Mouse (Mus musculus) CD4-positive, CD25-positive, alpha-beta regulatory T cell, adult 4 months (primary cell): ENCODE data around the gene D430042O09Rik. TPM values are rescaled to one million over a fixed set of nuclear protein-coding genes. Genes with fewer than 3 reads are reported as not detected.

ENCODE experiments used
- ATAC-seq: one replicate; pipeline ENCODE4 v1.8.0; 2017
- polyA plus RNA-seq, 2 experiments: library from polyadenylated mRNA; unstranded; fragments of 100-300 nt; shearing (Covaris generic); gene quantifications; one replicate each; pipeline ENCODE4 v1.2.1; 2017

The D430042O09Rik gene
- polyA plus RNA-seq, 2 experiments from 2014 or later = 4.0 to 4.1 TPM

GRCm38 (mm10) chr7:125812721-125813120 is 105.0 kb downstream of the D430042O09Rik start:
- no peak for ATAC-seq

- no peak for ATAC-seq
Measured at GRCm38 (mm10) chr7:125815733-125816132, 108.0 kb downstream of the D430042O09Rik start.

DNA sequence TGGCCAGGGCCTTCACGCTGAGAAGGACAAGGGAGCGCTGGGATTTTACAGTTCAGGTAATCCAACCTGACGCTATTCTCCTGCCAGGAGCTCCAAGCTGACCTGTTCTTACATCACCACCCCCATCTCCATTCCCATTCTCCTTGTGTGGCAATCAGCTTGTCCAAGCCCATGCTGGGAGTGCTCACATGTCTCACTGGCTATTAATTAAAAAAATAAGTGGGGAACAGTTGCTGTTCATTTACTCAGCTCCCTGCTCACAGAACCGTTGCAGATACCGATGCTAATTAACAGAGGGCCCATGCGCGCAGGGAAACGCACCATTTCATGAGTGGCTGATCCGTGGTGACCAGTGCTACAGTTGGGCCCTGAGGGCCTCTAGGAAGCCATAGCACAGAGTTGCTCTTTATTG is 110.6 kb downstream of the D430042O09Rik start:
- no peak for ATAC-seq

DNA sequence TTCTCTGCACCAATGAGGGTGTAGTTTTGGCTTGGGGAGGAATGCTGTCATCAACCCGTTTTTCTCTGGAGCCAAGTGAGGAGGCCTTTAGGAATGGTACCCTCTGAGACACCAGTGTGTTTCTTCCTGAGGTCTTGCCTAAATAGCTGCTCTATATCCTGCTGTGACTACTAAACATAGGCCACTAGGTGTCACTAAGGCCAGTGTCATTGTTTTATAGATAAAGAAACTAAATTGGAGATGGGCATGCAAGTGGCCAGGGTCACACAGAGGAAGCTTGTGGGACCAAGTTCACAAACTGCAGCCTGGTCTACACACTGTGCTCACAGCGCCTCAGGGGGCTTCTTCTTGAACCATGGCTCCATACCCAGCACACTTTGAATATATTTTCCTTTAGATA is 112.5 kb downstream of the D430042O09Rik start:
- ATAC-seq = no peak

GRCm38 (mm10) chr7:125826425-125826824 is 118.7 kb downstream of the D430042O09Rik start:
- no peak for ATAC-seq

DNA sequence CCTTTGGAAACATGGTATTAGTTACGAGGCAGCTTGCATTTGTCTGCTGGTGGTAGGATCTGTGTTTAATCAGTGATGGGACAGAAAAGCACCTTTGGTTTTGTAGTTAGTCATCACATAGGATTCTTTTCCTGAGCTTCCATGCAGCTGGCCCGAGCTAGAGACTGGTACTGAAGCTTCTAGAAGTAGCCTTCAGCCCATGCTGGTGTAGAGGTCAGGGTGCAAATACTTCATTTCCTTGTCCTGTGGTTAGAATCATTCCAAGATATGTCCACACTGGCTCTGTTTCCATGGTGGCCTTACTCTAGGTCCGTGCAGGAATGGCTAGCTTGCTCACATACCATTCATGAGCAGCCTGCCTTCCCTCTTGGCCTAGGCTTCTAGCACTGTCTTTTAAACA is 119.2 kb downstream of the D430042O09Rik start:
- no peak for ATAC-seq

GRCm38 (mm10) chr7:125827420-125827819 is 119.7 kb downstream of the D430042O09Rik start:
- no peak for ATAC-seq

DNA sequence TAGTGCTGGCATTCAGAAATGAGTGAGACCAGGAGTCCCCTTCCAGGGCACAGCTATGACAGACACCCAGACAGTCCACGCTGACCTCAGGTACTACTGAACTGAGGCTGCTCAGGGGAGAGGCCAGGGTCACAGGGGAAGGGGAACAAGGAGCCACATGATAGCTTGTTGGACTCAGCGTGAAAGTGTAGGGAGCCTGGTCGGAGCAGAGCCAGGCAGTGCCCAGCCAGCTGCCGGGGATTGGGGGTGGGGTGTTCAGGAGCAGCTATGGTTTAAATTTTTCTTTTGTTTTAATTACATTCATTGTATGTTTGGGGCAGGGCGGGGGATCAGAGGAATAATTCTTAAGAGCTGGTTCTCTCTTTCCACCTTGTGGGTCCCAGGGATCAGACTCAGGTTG is 120.9 kb downstream of the D430042O09Rik start:
- ATAC-seq = no peak

DNA sequence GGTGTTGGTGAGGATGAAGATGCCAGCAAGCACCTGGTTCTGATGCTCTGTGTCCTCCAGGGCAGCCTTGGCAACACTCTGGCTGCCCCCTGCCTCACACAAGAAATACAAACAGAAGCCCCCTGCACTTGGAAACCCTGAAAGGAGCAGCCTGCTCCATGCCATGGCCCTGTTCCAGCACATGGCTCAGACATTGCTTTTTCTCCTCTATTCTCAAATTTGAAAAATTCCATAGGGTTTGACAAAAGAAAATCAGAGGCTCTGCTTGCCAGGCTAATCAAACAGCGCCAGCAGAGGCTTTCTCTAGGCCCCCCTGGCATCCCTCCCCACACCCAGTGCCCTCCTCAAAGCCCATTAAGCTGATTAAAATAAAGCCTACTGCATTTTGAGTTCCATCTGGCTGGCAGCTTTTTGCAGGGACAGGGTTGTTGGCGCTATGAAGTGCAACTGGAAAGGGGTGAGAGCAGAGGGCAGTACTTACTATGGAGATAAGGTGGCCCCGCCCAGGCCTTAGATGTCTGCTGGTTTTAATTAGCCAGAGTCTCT is 121.5 kb downstream of the D430042O09Rik start:
- no peak for ATAC-seq

DNA sequence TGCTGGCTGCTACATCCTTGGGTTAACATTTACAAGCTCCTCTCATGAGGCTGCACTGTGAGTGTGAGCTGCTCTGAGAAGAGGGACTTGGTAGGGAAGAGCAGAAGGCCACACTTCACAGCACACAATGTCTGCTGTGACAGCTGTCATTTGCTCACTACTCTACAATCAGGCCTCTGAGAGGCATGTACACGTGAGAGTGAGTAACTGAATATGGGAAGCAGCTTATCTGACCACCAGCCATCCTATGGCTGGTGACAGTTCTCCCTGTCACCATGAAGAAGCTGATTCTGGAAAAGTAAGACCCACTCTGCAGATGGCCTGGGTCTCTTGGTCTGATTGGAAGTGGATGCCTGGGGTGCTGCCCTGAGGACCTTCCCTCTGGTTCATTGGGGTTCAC is 125.1 kb downstream of the D430042O09Rik start:
- no peak for ATAC-seq

DNA sequence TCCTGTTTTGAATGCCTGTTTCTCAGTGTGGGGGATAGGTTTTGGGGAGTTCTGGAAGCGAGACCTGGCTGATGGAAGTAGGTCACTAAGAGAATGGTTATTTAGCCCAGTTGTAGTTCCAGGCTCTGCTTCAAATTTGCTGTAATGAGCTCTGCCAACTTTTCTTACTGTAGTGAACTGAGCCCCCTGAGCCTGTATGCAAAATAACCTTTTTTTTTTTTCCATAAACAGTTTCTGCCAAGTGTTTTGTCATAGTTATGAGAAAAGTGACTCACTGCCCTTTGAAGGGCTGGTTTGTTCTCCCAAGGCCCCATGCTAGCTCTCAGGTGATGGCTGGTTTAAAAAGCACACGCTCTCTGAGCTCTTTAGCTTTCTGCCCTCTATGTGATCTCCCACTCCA is 125.8 kb downstream of the D430042O09Rik start:
- ATAC-seq = no peak

DNA sequence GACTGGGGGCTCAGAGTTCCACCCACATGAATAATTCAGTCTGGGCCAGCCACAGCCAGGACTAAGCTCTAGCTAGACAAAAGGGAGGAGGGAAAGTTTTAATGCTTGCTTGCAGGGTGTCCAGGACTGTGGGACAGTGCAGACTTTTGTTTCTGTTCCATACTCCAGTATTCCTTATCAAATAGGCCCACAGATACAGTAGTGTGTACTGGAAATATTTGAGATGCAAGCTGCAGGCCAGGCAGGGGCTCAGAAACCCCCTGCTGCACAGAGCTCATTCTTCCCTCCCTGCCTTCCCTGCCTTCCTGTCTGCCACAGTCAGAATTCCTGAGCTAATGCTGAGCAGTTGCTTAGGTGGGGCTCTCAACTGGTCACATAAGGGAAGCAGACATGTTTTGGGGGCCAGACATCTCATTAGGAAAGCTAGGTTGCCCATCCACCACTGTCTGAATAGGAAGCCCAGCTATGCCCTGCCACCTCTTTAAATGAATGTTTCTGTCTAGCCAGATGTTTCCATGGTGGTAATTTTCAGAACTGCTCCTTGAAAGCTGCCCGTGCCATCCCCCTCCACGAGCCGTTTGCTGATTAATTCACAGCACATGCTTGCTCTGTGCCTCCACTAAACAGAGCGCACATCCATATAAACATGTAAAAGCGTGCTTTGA is 130.5 kb downstream of the D430042O09Rik start:
- ATAC-seq = no peak

DNA sequence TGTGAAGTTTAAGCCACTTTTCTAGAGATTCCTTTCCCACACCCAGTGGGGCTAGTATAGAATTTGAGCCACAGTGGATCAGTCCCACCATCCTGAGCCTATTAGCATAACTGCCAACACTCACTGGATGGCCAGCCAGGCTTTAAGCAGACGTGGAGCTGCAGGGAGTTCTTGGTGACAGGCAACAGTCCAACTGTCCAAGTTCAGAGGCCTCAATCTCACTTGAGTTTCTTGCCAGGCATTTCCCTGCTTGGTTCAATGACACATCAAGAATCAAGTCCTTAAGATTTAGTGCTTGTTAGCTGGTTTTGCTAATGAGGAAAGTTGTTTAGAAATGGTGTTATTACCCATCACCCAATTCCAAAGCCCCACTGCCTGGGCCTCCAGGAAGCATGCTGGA is 137.9 kb downstream of the D430042O09Rik start:
- no peak for ATAC-seq

- ATAC-seq = no peak
Measured at GRCm38 (mm10) chr7:125846866-125847527, 139.3 kb downstream of the D430042O09Rik start.

GRCm38 (mm10) chr7:125847528-125847866 is 139.8 kb downstream of the D430042O09Rik start:
- no peak for ATAC-seq

- ATAC-seq = no peak
Measured at GRCm38 (mm10) chr7:125859564-125859963, 151.9 kb downstream of the D430042O09Rik start.

- ATAC-seq = no peak
Measured at GRCm38 (mm10) chr7:125860421-125860820, 152.7 kb downstream of the D430042O09Rik start.

DNA sequence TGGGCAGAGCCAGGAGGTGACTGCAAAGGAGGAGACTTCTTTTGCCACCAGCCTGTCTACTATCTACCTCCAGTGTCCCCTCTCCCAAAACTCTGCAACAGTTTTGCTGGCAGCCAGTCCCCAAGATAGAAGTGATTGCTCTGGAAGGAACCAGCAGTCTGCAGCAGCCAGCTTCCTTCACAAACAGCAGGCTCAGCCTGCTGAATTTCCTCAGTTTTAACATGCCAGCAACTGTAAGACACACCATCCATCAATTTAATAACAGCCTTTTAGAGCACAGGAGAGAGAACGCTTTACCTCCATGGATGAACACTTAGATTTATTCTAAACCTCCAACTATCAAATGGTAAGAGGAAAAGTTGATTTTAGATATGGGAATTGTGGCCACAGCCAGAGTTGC is 156.3 kb downstream of the D430042O09Rik start:
- no peak for ATAC-seq

DNA sequence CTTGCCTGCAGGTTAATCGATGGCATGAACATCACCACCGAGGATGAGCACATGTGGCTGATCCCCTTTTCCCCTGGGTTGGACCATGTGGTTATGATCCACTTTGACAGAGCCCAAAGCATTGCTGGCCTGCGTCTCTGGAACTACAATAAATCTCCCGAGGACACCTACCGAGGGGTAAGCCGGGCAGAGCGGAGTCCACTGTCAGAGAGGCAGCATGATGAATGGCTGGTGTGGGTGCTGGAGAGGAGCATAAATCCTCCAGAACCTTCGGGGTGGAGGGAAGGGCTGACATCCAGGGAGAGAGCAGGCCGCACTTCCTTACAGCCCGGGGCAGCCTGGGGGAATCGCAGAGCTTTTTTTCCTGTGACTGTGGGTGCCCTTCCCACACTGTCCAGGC is 157.5 kb downstream of the D430042O09Rik start:
- no peak for ATAC-seq

DNA sequence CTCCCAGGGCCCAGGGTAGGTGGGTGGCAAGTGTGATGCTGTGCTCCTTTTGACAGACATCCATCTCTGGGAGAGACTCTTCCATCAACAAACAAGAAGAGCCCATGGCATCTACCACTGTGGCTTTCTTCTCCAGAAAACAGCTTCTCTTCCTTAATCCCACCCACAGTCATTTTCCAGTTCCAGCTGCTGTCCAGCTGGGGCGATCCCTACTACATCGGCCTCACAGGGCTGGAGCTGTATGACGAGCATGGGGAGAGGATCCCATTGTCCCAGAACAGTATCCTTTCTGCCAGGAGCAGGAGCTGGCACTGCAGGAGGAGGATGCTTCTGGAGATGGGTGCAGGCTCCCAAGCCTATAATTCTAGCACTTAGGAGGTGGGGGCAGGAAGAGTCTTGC is 160.9 kb downstream of the D430042O09Rik start:
- ATAC-seq = no peak

GRCm38 (mm10) chr7:125871404-125872201 is 163.9 kb downstream of the D430042O09Rik start:
- no peak for ATAC-seq

DNA sequence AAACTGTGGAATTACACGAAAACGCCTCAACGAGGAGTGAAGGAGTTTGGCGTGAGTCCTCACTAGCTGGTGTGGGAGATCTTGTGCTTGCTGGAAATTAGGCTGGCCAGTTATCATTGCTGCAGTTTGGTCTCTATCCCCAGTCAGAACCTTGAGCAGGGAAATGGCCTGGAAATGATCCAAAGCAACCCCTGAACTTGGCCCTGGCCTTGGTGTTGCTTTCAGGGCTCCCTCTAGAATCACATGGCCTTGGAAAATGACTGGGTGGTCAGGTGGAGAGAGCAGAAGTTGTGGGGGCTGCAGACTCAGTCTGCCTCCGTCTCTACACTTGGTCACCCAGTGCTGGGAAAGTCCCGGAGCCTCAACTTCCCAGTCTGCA is 164.5 kb downstream of the D430042O09Rik start:
- no peak for ATAC-seq

DNA sequence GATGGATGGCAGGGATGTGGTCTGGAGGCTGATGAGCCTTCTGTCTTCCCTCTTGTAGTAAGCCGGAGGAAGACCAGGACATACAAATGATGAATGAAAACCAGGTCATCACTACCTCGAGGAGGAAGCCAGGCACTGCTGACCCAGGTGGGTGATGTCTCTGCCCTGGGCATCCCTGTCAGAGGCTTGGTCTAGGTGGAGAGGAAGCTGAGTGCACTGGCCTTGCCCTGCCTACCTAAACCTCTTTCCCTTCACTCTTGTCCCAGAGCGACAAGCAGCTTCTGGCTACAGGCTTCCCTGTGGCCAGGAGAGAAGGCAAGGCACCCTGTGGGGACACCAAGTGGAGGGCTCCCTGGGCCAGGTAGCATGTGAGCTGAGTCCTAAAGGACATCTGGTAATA is 165.2 kb downstream of the D430042O09Rik start:
- no peak for ATAC-seq
